In the genomic region with DNA sequence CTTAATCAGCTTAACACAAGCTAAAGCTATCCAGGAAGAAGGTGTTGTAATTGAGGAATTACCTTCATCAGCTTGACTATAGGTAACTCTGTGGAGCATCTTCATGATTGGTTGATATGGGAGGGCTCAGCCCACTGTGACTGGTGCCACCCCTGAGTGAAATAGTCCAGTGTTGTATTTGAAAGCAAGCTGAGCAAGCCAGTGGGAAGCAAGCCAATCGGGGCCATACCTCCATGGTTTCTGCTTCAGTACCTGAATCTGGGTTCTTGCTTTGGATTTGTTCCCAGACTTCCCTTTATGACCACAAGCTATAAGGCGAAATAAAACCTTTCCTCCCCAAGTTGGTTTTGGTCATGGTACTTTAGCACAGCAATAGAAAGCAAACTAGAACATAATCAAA, we compare ENCODE assay signal across 16 mouse cellular contexts.
"Had no signal": no experiment of that assay in that cellular context is flagged by ENCODE, and none has a peak within 500 bp of the region (broad histone marks: within the 10 kb centered on the region; RNA-seq: fewer than 3 reads in every experiment).

No protein-coding gene starts in this region.

- H3K27ac ChIP-seq: neural tube, embryonic 13.5 days; neural tube, embryonic 15.5 days; stomach, embryonic 15.5 days; stomach, postnatal 0 days had no signal

- H3K4me2 ChIP-seq: neural tube, embryonic 13.5 days; neural tube, embryonic 15.5 days; stomach, embryonic 15.5 days had no signal

- H3K4me3 ChIP-seq: neural tube, embryonic 13.5 days; neural tube, embryonic 15.5 days; stomach, embryonic 15.5 days had no signal

- H3K9me3 ChIP-seq: neural tube, embryonic 13.5 days; neural tube, embryonic 15.5 days; stomach, embryonic 15.5 days had no signal

- DNase-seq: retina, postnatal 1 day; right cerebral cortex, adult 18-20 months; right cerebral cortex, postnatal 14 days; right cerebral cortex, postnatal 25 days; right cerebral cortex, postnatal 4 days; spleen, adult 18-20 months; thymus, adult 18-20 months; thymus, adult 2 months; thymus, postnatal 14 days; thymus, postnatal 25 days; thymus, postnatal 36 days; thymus, postnatal 4 days had no signal

- H3K36me3 ChIP-seq: neural tube, embryonic 13.5 days; neural tube, embryonic 15.5 days; stomach, embryonic 15.5 days had no signal

- H3K27me3 ChIP-seq: neural tube, embryonic 13.5 days; neural tube, embryonic 15.5 days; stomach, embryonic 15.5 days had no signal

- H3K4me1 ChIP-seq: neural tube, embryonic 13.5 days; stomach, embryonic 15.5 days had no signal

- H3K9ac ChIP-seq: neural tube, embryonic 13.5 days; neural tube, embryonic 15.5 days; stomach, embryonic 15.5 days had no signal
